Mouse (Mus musculus) embryonic facial prominence, embryonic 15.5 days (tissue): Measurements from ENCODE around the gene Ubtd2. TPM values are rescaled to one million over a fixed set of nuclear protein-coding genes. Genes with fewer than 3 reads are reported as not detected.

Experiments
- ATAC-seq: fragments of 200-750 bp; cut with Nextera tagmentation; 2 replicates; pipeline ENCODE4 v1.8.0; 2017; ENCODE audit warnings: low read depth, moderate TSS enrichment; ENCODE audit not compliant: insufficient number of reproducible peaks, low FRiP score, low TSS enrichment
- H3K27ac ChIP-seq: fragments of 300-500 bp; sonication (generic); replicated peaks from 2 replicates; pipeline ENCODE4 v1.5.1; 2015; ENCODE audit warnings: mild to moderate bottlenecking, inconsistent platforms
- H3K27me3 ChIP-seq: fragments of 300-500 bp; sonication (generic); 2 replicates; pipeline ENCODE4 v1.6.1; 2015; ENCODE audit warnings: inconsistent platforms
- H3K36me3 ChIP-seq: fragments of 300-500 bp; sonication (generic); 2 replicates; pipeline ENCODE4 v1.6.1; 2015; ENCODE audit warnings: mild to moderate bottlenecking, inconsistent platforms
- H3K4me1 ChIP-seq: fragments of 300-500 bp; sonication (generic); 2 replicates; pipeline ENCODE4 v1.6.1; 2015; ENCODE audit warnings: inconsistent platforms
- H3K4me2 ChIP-seq: fragments of 300-500 bp; sonication (generic); replicated peaks from 2 replicates; pipeline ENCODE4 v1.6.1; 2015; ENCODE audit warnings: mild to moderate bottlenecking, inconsistent platforms
- H3K4me3 ChIP-seq: fragments of 300-500 bp; sonication (generic); replicated peaks from 2 replicates; pipeline ENCODE4 v1.5.1; 2015; ENCODE audit warnings: mild to moderate bottlenecking, inconsistent platforms
- H3K9ac ChIP-seq: fragments of 300-500 bp; sonication (generic); 2 replicates; pipeline ENCODE4 v1.6.1; 2015; ENCODE audit warnings: inconsistent platforms
- H3K9me3 ChIP-seq: fragments of 300-500 bp; sonication (generic); replicated peaks from 2 replicates; pipeline ENCODE4 v1.6.1; 2016; ENCODE audit warnings: inconsistent platforms
- WGBS: fragments of 180-500 bp; shearing (Covaris S2); methylation state at CpG from one replicate; pipeline ENCODE4 v1.1.7; 2015; 5-methylcytosine and 5-hydroxymethylcytosine counted together
- polyA plus RNA-seq: library from polyadenylated mRNA; unstranded; fragments of >200 nt; fragmentation: Nextera tagmentation; extraction: Ambion mirVana; gene quantifications from 2 replicates; pipeline ENCODE4 v1.2.1, GENCODE M21; 2015

Ubtd2 gene
- polyA plus RNA-seq, 1 experiment from 2014 or later: 74.5 TPM

DNA sequence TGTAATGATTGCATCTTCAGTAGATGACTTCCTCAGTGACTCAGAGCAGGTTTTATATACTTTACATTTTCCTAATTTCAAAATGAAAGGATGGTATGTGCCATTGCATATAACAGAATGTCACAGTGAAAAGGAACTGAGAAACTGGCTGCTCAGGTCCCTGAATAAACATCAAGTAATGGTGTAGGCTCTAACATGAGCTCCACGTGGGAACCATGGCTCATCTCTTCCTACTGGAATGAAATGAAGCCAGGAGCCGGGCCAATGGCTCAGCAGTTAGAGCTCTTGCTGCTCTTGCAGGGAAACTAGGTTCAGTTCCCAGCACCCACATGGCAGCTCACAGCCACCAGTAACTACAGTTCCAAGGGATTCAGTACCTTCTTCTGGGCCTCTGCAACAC lies 16.8 kb downstream of the Ubtd2 start:
- H3K4me1 ChIP-seq: no peaks in the 10 kb centered on the region
- 75% methylated on average over 2 of the region's 2 CpGs for WGBS
- H3K4me3 ChIP-seq: no peak overlapping the region
- no peak overlapping the region for H3K27ac ChIP-seq
- no peaks in the 10 kb centered on the region for H3K36me3 ChIP-seq
- no peaks in the 10 kb centered on the region for H3K9me3 ChIP-seq
- no peak overlapping the region for H3K4me2 ChIP-seq
- no peak overlapping the region for H3K9ac ChIP-seq
- no peaks in the 10 kb centered on the region for H3K27me3 ChIP-seq
- no peak for ATAC-seq

DNA sequence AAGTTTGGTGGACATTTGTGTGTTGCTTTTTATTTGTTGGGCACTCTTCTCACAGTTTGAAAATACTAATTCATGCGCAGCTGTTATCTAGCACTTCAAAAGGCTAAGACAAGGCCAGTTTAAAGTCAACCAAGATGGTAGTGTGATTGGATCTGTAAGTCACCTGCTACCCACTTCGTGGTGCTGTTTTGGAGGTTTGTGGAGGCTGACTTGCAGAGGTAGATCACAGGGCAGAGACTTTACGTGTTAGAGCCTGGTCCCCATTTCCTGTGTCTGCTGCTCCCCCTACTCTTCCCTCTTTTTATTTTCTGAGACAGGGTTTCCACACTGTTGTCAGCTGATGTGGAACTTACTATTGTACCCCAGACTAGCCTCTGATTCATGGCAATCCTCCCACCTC lies 19.6 kb downstream of the Ubtd2 start:
- WGBS: 84% methylated on average over 3 of the region's 3 CpGs
- Histone ChIP-seq H3K27me3 (no peaks in the 10 kb centered on the region), H3K36me3 (no peaks in the 10 kb centered on the region), H3K4me1 (no peaks in the 10 kb centered on the region), H3K27ac (no peak overlapping the region), H3K4me2 (no peak overlapping the region), H3K9me3 (no peaks in the 10 kb centered on the region), H3K4me3 (no peak overlapping the region), H3K9ac (no peak overlapping the region)
- ATAC-seq: no peak

DNA sequence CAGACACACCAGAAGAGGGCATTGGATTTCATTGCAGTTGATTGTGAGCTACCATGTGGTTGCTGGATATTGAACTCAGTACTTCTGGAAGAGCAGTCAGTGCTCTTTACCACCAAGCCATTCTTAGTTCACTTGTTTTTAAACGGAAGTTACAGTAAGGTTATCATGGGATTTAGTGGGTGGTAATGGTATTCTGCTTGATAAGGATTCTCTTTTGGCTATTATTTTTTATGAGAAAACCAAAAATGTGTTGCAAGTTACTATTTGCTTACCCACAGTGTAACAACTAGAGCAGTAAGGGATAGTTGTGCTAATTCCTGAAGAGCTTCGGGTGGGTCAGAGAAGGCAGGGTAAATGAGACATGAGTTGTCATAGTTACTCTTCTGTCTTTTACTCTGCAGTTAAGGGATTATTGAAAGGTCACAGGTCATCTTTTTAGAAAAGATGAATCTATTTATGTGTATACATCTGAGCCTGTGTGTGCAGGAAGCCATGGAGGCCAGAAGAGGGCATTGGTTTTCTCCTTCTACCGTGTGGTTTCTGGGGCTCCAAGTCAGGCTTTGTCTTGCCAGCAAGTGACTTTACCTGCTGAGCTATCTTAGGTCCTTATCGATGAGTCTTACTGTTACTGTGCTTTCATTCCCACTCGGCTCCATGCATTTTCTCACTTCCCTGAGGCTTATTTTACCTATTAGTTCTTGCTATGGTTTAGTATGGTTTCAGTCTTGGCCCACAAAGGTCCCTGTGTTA lies 20.5 kb downstream of the Ubtd2 start:
- ATAC-seq: no peak
- Histone ChIP-seq H3K27me3 (no peaks in the 10 kb centered on the region), H3K9me3 (no peaks in the 10 kb centered on the region), H3K9ac (no peak overlapping the region), H3K36me3 (no peaks in the 10 kb centered on the region), H3K4me1 (no peaks in the 10 kb centered on the region), H3K4me2 (no peak overlapping the region), H3K27ac (no peak overlapping the region), H3K4me3 (no peak overlapping the region)
- 83% methylated on average over 5 of the region's 5 CpGs for WGBS

DNA sequence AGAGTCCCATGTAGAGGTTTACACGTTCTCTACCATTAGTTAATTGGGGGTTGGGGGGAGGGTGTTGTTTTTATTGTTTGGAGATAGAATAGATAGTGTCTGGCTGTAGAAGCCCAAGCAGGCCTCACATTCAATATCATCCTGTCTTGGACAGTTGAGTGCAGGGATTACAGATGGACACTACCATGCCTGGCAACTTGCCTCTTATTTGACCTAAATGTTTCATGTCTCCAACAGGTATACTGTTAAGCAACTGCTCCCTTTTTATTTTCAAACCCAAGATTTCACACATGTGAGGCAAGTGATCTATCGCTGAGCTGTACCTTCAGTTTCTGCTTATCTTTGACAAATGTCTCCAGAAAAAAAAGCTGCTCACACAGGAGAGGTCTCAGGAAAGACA lies 26.4 kb downstream of the Ubtd2 start:
- no peak overlapping the region for H3K9ac ChIP-seq
- ATAC-seq: no peak
- 0 out of 2 replicates have a peak, but pooled peaks cover 6% of the 10 kb centered on the region for H3K4me1 ChIP-seq
- no peak overlapping the region for H3K27ac ChIP-seq
- WGBS: 81% methylated on average over 2 of the region's 2 CpGs
- H3K4me3 ChIP-seq: no peak overlapping the region
- H3K36me3 ChIP-seq: no peaks in the 10 kb centered on the region
- H3K27me3 ChIP-seq: no peaks in the 10 kb centered on the region
- H3K9me3 ChIP-seq: no peaks in the 10 kb centered on the region
- H3K4me2 ChIP-seq: no peak overlapping the region

DNA sequence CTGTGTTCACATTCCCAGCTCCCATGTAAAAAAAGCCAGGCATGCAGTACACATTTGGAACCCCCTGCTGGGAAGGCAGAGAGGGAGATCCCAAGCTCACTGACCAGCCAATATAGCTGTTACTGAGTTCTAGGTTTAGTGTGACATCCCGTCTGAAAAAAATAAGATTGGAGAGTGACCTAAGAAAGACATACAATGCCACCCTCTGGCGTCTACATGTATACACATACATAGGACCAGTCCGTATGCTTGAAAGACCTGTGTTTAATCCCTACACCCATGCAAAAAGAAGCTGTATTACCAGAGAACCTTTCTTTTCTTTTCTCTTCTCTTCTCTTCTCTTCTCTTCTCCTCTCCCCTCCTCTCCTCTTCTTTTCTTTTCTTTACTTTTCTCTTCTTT lies 30.1 kb downstream of the Ubtd2 start:
- no peak overlapping the region for H3K9ac ChIP-seq
- H3K4me3 ChIP-seq: no peak overlapping the region
- no peaks in the 10 kb centered on the region for H3K27me3 ChIP-seq
- 68% methylated on average over 3 of the region's 3 CpGs for WGBS
- no peak overlapping the region for H3K4me2 ChIP-seq
- H3K27ac ChIP-seq: no peak overlapping the region
- no peaks in the 10 kb centered on the region for H3K9me3 ChIP-seq
- peaks cover 22% of the 10 kb centered on the region for H3K4me1 ChIP-seq
- ATAC-seq: no peak
- peaks cover 4% of the 10 kb centered on the region; the same call in 1 of the 2 replicates for H3K36me3 ChIP-seq

DNA sequence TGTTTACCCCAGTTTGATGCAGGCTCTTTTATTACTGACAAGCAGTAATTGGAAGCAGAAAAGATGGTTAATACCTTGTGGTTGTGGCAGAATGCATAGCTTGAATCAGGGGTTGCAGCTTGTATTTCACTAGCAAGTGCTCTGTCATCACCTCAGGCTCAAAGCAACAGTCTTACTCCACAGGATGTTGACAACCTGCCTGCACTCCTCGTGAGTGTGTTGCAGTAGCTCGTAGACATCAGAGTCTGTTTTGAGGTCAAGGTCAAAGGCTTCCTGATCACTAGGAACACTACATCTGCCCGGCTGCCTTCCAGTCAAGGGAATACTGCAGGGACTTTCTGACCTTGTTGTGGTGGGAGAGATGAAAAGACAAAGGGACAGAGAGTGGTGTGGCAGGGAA lies 31.5 kb downstream of the Ubtd2 start:
- no peaks in the 10 kb centered on the region for H3K9me3 ChIP-seq
- no peak for ATAC-seq
- H3K36me3 ChIP-seq: peaks cover 4% of the 10 kb centered on the region; the same call in 1 of the 2 replicates
- no peak overlapping the region for H3K4me2 ChIP-seq
- H3K4me3 ChIP-seq: no peak overlapping the region
- WGBS: 47% methylated on average over 3 of the region's 3 CpGs
- H3K9ac ChIP-seq: no peak overlapping the region
- H3K27me3 ChIP-seq: no peaks in the 10 kb centered on the region
- peaks cover 22% of the 10 kb centered on the region for H3K4me1 ChIP-seq
- H3K27ac ChIP-seq: no peak overlapping the region

DNA sequence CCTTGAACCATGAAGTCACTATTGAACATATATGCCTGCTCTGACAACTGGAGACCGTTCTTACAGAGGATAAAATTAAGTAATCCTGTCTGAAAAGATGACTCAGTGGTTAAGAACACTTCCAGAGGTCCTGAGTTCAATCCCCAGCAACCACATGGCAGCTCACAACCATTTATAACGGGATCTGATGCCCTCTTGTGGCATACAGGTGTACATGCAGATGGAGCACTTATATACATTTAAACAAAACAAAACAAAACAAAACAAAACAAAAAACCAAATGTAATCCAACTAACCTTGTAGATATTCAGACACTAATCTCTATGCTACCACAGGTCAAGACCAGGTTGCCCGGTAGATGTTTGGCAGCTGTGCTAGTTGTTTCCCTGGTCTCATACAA lies 32.3 kb downstream of the Ubtd2 start:
- Histone ChIP-seq H3K27me3 (no peaks in the 10 kb centered on the region), H3K9me3 (no peaks in the 10 kb centered on the region), H3K4me2 (no peak overlapping the region), H3K36me3 (peaks cover 4% of the 10 kb centered on the region; the same call in 1 of the 2 replicates), H3K9ac (no peak overlapping the region), H3K4me1 (peaks cover 18% of the 10 kb centered on the region), H3K27ac (peak overlapping the region; percentile 44; the same call in 1 of the 2 replicates), H3K4me3 (no peak overlapping the region)
- whole genome bisulfite sequencing: 90% methylated on average over 3 of the region's 3 CpGs
- ATAC-seq: no peak

DNA sequence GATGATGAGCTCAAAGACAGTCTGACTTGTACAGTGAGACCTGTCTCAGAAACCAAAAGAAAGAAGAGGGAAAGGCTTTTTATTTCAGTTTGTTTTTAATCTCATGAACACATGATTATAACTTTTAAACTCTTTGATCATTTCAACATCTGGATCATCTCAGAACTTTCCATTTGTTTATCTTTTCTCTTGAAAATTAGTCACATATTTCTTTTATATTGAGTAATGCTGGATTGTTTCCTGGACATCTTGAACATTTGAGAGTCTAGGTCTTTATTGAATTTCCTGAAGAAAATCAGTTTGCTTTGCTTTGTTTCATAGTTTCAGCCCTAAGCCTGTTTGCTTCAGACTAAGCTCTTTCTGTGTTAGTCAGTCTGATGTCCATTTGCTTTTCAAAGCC lies 33.2 kb downstream of the Ubtd2 start:
- Histone ChIP-seq H3K4me3 (no peak overlapping the region), H3K4me2 (no peak overlapping the region), H3K27ac (peak overlapping the region; percentile 73; the same call in 1 of the 2 replicates), H3K4me1 (peaks cover 17% of the 10 kb centered on the region), H3K9ac (no peak overlapping the region), H3K9me3 (no peaks in the 10 kb centered on the region), H3K27me3 (no peaks in the 10 kb centered on the region), H3K36me3 (peaks cover 4% of the 10 kb centered on the region; the same call in 1 of the 2 replicates)
- no peak for ATAC-seq

DNA sequence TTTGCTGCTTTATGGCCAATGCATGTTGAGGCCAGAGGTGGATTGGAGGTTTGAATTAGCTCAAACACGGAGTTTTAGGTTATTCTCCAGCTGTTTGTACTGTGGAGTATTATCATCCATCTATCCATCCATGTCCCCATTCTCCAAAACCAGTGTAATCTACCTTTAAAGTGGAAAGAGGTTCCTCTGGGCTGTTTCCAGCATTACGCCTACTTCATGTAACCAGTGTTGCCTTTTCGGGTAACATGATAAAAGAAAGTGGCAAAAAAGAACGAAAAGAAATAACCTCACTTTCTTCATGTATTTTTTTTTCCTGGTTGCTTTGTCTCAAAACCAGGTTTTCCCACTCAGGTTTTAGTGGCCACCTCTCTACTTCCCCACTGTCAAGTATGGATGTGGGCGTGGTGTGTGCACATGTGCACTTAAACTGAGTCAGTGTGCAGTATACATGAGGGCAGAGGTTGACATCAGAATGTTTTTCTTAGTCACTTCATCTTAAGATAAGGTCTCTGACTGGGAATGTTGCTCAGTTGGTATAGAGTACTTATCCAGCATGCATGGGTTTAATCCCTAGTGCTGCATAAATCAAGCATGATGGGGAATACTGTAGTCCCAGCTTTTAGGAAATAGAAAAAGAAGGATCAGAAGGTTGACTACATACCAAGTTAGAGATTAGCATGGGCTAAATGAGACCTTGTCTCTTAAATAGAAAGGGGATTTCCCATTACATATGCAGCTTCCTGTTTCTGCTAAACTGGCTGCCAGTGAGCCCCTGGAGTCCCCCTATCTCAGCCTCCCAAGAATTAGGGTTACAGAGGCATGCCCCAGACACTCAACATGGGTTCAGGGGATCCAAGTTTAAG lies 33.9 kb downstream of the Ubtd2 start:
- Histone ChIP-seq H3K4me3 (no peak overlapping the region), H3K36me3 (peaks cover 4% of the 10 kb centered on the region; the same call in 1 of the 2 replicates), H3K27me3 (no peaks in the 10 kb centered on the region), H3K9ac (no peak overlapping the region), H3K9me3 (no peaks in the 10 kb centered on the region), H3K4me1 (peaks cover 17% of the 10 kb centered on the region), H3K4me2 (no peak overlapping the region), H3K27ac (peak overlapping the region; percentile 73; the same call in 1 of the 2 replicates)
- no peak for ATAC-seq
- WGBS: 73% methylated on average over 5 of the region's 5 CpGs

DNA sequence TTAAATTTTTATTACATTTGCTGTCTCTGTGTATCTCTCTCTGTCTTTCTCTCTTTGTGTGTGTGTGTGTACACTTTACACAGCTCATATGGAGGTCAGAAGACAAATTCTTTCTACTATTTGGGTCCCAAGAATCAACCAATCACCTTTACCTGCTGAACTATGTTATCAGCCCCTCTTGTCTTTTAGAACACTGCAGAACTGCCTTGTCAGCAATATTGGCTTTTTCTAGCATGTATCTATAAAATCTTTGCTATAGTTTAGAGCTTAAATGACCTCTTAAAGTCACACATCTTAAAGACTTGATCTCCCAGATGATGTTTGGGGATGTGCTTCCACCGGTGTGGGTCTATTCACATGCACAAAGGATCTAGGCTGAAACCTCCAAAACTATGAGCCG lies 35.9 kb downstream of the Ubtd2 start:
- peaks cover 4% of the 10 kb centered on the region; the same call in 1 of the 2 replicates for H3K36me3 ChIP-seq
- no peaks in the 10 kb centered on the region for H3K27me3 ChIP-seq
- H3K4me3 ChIP-seq: no peak overlapping the region
- peaks cover 17% of the 10 kb centered on the region for H3K4me1 ChIP-seq
- no peak overlapping the region for H3K9ac ChIP-seq
- H3K9me3 ChIP-seq: no peaks in the 10 kb centered on the region
- 97% methylated on average over 2 of the region's 2 CpGs for WGBS
- ATAC-seq: no peak
- H3K27ac ChIP-seq: no peak overlapping the region
- H3K4me2 ChIP-seq: no peak overlapping the region

DNA sequence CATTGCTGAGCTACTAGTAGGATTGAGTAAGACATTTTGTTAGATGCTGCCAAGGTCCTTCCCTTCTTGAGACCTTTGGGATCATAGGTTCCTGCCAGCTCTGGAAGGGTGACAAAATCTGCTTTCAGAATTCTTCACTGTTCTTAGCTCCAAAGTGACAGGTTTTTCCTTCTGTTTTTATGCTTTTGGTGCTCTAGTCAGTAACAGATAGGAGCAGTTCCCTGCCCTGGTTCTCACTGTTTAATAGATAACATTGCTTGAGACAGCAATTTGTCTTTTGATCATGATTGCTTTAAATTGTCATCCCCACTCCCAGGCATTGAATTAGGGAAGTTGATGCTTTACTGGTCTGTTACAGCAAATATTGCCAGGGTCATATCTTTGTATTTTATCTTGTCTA lies 38.1 kb downstream of the Ubtd2 start:
- Histone ChIP-seq H3K36me3 (no peaks in the 10 kb centered on the region), H3K27ac (no peak overlapping the region), H3K9ac (no peak overlapping the region), H3K4me2 (no peak overlapping the region), H3K4me3 (no peak overlapping the region), H3K9me3 (no peaks in the 10 kb centered on the region), H3K4me1 (peaks cover 20% of the 10 kb centered on the region), H3K27me3 (no peaks in the 10 kb centered on the region)
- no peak for ATAC-seq
